Mouse (Mus musculus) MEL (cell line): ENCODE results near the gene Gpr62.
"Not testable (repeated sequence)": the region's sequence is repeated elsewhere in the genome, so short reads cannot be mapped to it uniquely, and the experiment has no call there.

ENCODE experiments used
- EP300 ChIP-seq, 2 experiments: IDR thresholded peaks; 2 replicates each; pipeline ENCODE4 v1.6.1; 2011; ENCODE audit warnings: improper control_type of control experiment in 2 of 2, low read length in 2 of 2, low read depth in 1 of 2, mild to moderate bottlenecking in 1 of 2
- GABPA ChIP-seq: IDR thresholded peaks from 2 replicates; pipeline ENCODE4 v1.6.1; 2012; ENCODE audit warnings: low read depth, mild to moderate bottlenecking, inconsistent platforms, low read length, improper control_type of control experiment, moderate library complexity
- RCOR1 ChIP-seq: IDR thresholded peaks from 2 replicates; pipeline ENCODE4 v1.6.1; 2012; ENCODE audit warnings: low read depth, mild to moderate bottlenecking, inconsistent platforms, low read length, improper control_type of control experiment
- USF1 ChIP-seq: IDR thresholded peaks from 2 replicates; pipeline ENCODE4 v1.6.1; 2014; ENCODE audit warnings: low read depth, mild to moderate bottlenecking, inconsistent platforms, low read length, improper control_type of control experiment, moderate library complexity

- TF ChIP-seq GABPA; RCOR1; EP300 (IDR thresholded peaks at IDR 0.05; ENCODE audit: low read depth in 1 of 2, low read length in 2 of 2); USF1: not testable (repeated sequence)
Observed at GRCm38 (mm10) chr9:106487602-106488001, 21.9 kb upstream of the Gpr62 start.
